Mouse (Mus musculus) hindbrain, embryonic 16.5 days (tissue): ENCODE data around the gene Zbtb20. TPM values are rescaled to one million over a fixed set of nuclear protein-coding genes. Genes with fewer than 3 reads are reported as not detected.

Experiments used
- ATAC-seq: fragments of 200-750 bp; cut with Nextera tagmentation; 2 replicates; pipeline ENCODE4 v1.8.0; 2017; ENCODE audit warnings: moderate TSS enrichment, moderate library complexity
- H3K27ac ChIP-seq: fragments of 300-500 bp; sonication (generic); 2 replicates; pipeline ENCODE4 v1.5.1; 2014; ENCODE audit warnings: low read depth, mild to moderate bottlenecking, control low read depth, low read length, moderate library complexity
- H3K27me3 ChIP-seq: fragments of 300-500 bp; sonication (generic); replicated peaks from 2 replicates; pipeline ENCODE4 v1.6.1; 2014; ENCODE audit warnings: low read length; ENCODE audit not compliant: control insufficient read depth, insufficient read depth
- H3K36me3 ChIP-seq: fragments of 300-500 bp; sonication (generic); 2 replicates; pipeline ENCODE4 v1.6.1; 2014; ENCODE audit warnings: mild to moderate bottlenecking, low read length, moderate library complexity, mixed read lengths; ENCODE audit not compliant: control insufficient read depth, insufficient read depth
- H3K4me1 ChIP-seq: fragments of 300-500 bp; sonication (generic); 2 replicates; pipeline ENCODE4 v1.6.1; 2014; ENCODE audit warnings: low read depth, low read length; ENCODE audit not compliant: control insufficient read depth, insufficient read depth
- H3K4me2 ChIP-seq: fragments of 300-500 bp; sonication (generic); 2 replicates; pipeline ENCODE4 v1.6.1; 2014; ENCODE audit warnings: mild to moderate bottlenecking, low read length, control low read depth, moderate library complexity
- H3K4me3 ChIP-seq: fragments of 300-500 bp; sonication (generic); 2 replicates; pipeline ENCODE4 v1.5.1; 2014; ENCODE audit warnings: mild to moderate bottlenecking, low read length, control low read depth, moderate library complexity
- H3K9ac ChIP-seq: fragments of 300-500 bp; sonication (generic); 2 replicates; pipeline ENCODE4 v1.6.1; 2014; ENCODE audit warnings: low read depth, mild to moderate bottlenecking, control low read depth, low read length, moderate library complexity
- H3K9me3 ChIP-seq: fragments of 300-500 bp; sonication (generic); 2 replicates; pipeline ENCODE4 v1.6.1; 2014; ENCODE audit warnings: mild to moderate bottlenecking, low read length, moderate library complexity; ENCODE audit not compliant: control insufficient read depth
- WGBS: fragments of 180-500 bp; shearing (Covaris S2); extraction: QIAGEN DNeasy Blood & Tissue Kit; methylation state at CpG from one replicate; pipeline ENCODE4 v1.1.7; 2014; 5-methylcytosine and 5-hydroxymethylcytosine counted together
- polyA plus RNA-seq: library from polyadenylated mRNA; unstranded; fragments of >200 nt; fragmentation: Nextera tagmentation; extraction: Ambion mirVana; gene quantifications from 2 replicates; pipeline ENCODE4 v1.2.1, GENCODE M21; 2015

Zbtb20 gene
- polyA plus RNA-seq, 1 experiment from 2014 or later, result 46.6 TPM

- Histone ChIP-seq H3K9ac (no peak overlapping the region), H3K27me3 (no peaks in the 10 kb centered on the region), H3K36me3 (no peaks in the 10 kb centered on the region), H3K27ac (no peak overlapping the region), H3K4me2 (no peak overlapping the region), H3K9me3 (no peaks in the 10 kb centered on the region), H3K4me3 (no peak overlapping the region), H3K4me1 (no peaks in the 10 kb centered on the region)
- no peak for ATAC-seq
- WGBS, result 77% methylated on average over 5 of the region's 5 CpGs
These were observed 223.0 kb downstream of the Zbtb20 start for GRCm38 (mm10) chr16:43098666-43099065.

- WGBS, result 88% methylated on average over 1 of the region's 1 CpGs
- Histone ChIP-seq H3K9ac (no peak overlapping the region), H3K27ac (no peak overlapping the region), H3K9me3 (no peaks in the 10 kb centered on the region), H3K36me3 (no peaks in the 10 kb centered on the region), H3K4me2 (no peak overlapping the region), H3K4me3 (no peak overlapping the region), H3K4me1 (no peaks in the 10 kb centered on the region), H3K27me3 (no peaks in the 10 kb centered on the region)
- no peak for ATAC-seq
These were observed 235.6 kb downstream of the Zbtb20 start for GRCm38 (mm10) chr16:43111288-43111687.

GRCm38 (mm10) chr16:43113968-43114367, 238.3 kb downstream of the Zbtb20 start:
- H3K9ac ChIP-seq, result no peak overlapping the region
- H3K4me3 ChIP-seq, result no peak overlapping the region
- H3K27me3 ChIP-seq, result no peaks in the 10 kb centered on the region
- H3K4me2 ChIP-seq, result no peak overlapping the region
- H3K4me1 ChIP-seq, result no peaks in the 10 kb centered on the region
- H3K36me3 ChIP-seq, result no peaks in the 10 kb centered on the region
- no peaks in the 10 kb centered on the region for H3K9me3 ChIP-seq
- 68% methylated on average over 1 of the region's 1 CpGs for WGBS
- ATAC-seq, result no peak
- no peak overlapping the region for H3K27ac ChIP-seq

- peaks cover 4% of the 10 kb centered on the region; the same call in 1 of the 2 replicates for H3K4me1 ChIP-seq
These were observed 254.3 kb downstream of the Zbtb20 start for GRCm38 (mm10) chr16:43129966-43130365.

GRCm38 (mm10) chr16:43130583-43130982, 254.9 kb downstream of the Zbtb20 start:
- WGBS, result 46% methylated on average over 6 of the region's 6 CpGs
- H3K36me3 ChIP-seq, result no peaks in the 10 kb centered on the region
- no peak overlapping the region for H3K4me3 ChIP-seq
- no peaks in the 10 kb centered on the region for H3K27me3 ChIP-seq
- no peaks in the 10 kb centered on the region for H3K9me3 ChIP-seq
- H3K9ac ChIP-seq, result no peak overlapping the region
- H3K27ac ChIP-seq, result peak overlapping the region; percentile 55
- no peak overlapping the region for H3K4me2 ChIP-seq
- H3K4me1 ChIP-seq, result peaks cover 4% of the 10 kb centered on the region; the same call in 1 of the 2 replicates
- ATAC-seq, result peak; percentile 95

More at GRCm38 (mm10) chr16:43129966-43130365, 254.3 kb downstream of the Zbtb20 start:
- peak overlapping the region; percentile 55 for H3K27ac ChIP-seq
- H3K9me3 ChIP-seq, result no peaks in the 10 kb centered on the region
- no peak overlapping the region for H3K9ac ChIP-seq
- no peaks in the 10 kb centered on the region for H3K36me3 ChIP-seq
- peak; percentile 40; the same call in 1 of the 2 replicates for ATAC-seq
- H3K4me2 ChIP-seq, result no peak overlapping the region
- no peaks in the 10 kb centered on the region for H3K27me3 ChIP-seq
- H3K4me3 ChIP-seq, result no peak overlapping the region
- 57% methylated on average over 4 of the region's 4 CpGs for WGBS

- no peak overlapping the region for H3K27ac ChIP-seq
- no peak overlapping the region for H3K4me2 ChIP-seq
- H3K36me3 ChIP-seq, result no peaks in the 10 kb centered on the region
These were observed 255.4 kb downstream of the Zbtb20 start for GRCm38 (mm10) chr16:43131077-43131476.

GRCm38 (mm10) chr16:43168506-43168905, 292.8 kb downstream of the Zbtb20 start:
- no peak overlapping the region for H3K9ac ChIP-seq
- ATAC-seq, result no peak
- no peaks in the 10 kb centered on the region for H3K36me3 ChIP-seq
- H3K4me3 ChIP-seq, result no peak overlapping the region
- no peaks in the 10 kb centered on the region for H3K9me3 ChIP-seq
- no peaks in the 10 kb centered on the region for H3K4me1 ChIP-seq
- no peaks in the 10 kb centered on the region for H3K27me3 ChIP-seq
- H3K27ac ChIP-seq, result no peak overlapping the region
- 54% methylated on average over 4 of the region's 4 CpGs for WGBS
- no peak overlapping the region for H3K4me2 ChIP-seq

More at GRCm38 (mm10) chr16:43131077-43131476, 255.4 kb downstream of the Zbtb20 start:
- no peak overlapping the region for H3K4me3 ChIP-seq
- no peak for ATAC-seq
- peaks cover 4% of the 10 kb centered on the region; the same call in 1 of the 2 replicates for H3K4me1 ChIP-seq
- no peaks in the 10 kb centered on the region for H3K9me3 ChIP-seq
- H3K9ac ChIP-seq, result no peak overlapping the region
- no peaks in the 10 kb centered on the region for H3K27me3 ChIP-seq

- 70% methylated on average over 2 of the region's 2 CpGs for WGBS
These were observed 293.7 kb downstream of the Zbtb20 start for GRCm38 (mm10) chr16:43169273-43169905.

GRCm38 (mm10) chr16:43172139-43172538, 296.5 kb downstream of the Zbtb20 start:
- H3K36me3 ChIP-seq, result no peaks in the 10 kb centered on the region
- H3K4me3 ChIP-seq, result no peak overlapping the region
- H3K4me2 ChIP-seq, result no peak overlapping the region
- WGBS, result 30% methylated on average over 2 of the region's 2 CpGs
- H3K9ac ChIP-seq, result no peak overlapping the region
- no peaks in the 10 kb centered on the region for H3K4me1 ChIP-seq
- H3K27ac ChIP-seq, result no peak overlapping the region
- no peaks in the 10 kb centered on the region for H3K27me3 ChIP-seq
- ATAC-seq, result no peak
- no peaks in the 10 kb centered on the region for H3K9me3 ChIP-seq

More at GRCm38 (mm10) chr16:43169273-43169905, 293.7 kb downstream of the Zbtb20 start:
- H3K4me2 ChIP-seq, result no peak overlapping the region
- no peaks in the 10 kb centered on the region for H3K27me3 ChIP-seq
- no peaks in the 10 kb centered on the region for H3K4me1 ChIP-seq
- no peak for ATAC-seq
- no peak overlapping the region for H3K4me3 ChIP-seq
- H3K27ac ChIP-seq, result no peak overlapping the region
- no peaks in the 10 kb centered on the region for H3K36me3 ChIP-seq
- H3K9ac ChIP-seq, result no peak overlapping the region
- no peaks in the 10 kb centered on the region for H3K9me3 ChIP-seq
